Mouse (Mus musculus) CH12.LX (cell line): ENCODE measurements around the gene Slc25a33. TPM values are rescaled to one million over a fixed set of nuclear protein-coding genes. Genes with fewer than 3 reads are reported as not detected.

ENCODE experiments used
- DNase-seq: peaks from one replicate; pipeline ENCODE4 v3.0.0-alpha.2; 2013; ENCODE audit errors: extremely low read depth
- H3K27ac ChIP-seq: 2 replicates; pipeline ENCODE4 v1.5.1; 2012; ENCODE audit warnings: low read depth, mild to moderate bottlenecking, control low read depth, moderate library complexity; ENCODE audit not compliant: insufficient read depth
- H3K27me3 ChIP-seq: replicated peaks from 2 replicates; pipeline ENCODE3; 2012; ENCODE audit warnings: inconsistent platforms
- H3K36me3 ChIP-seq, 2 experiments: replicated peaks in 1 of 2; 2 replicates each; pipeline versions ENCODE3 to v1.6.1; 2012; ENCODE audit warnings: inconsistent platforms in 1 of 2, low read length in 1 of 2, mild to moderate bottlenecking in 1 of 2, mixed read lengths in 1 of 2, moderate library complexity in 1 of 2; ENCODE audit not compliant: control insufficient read depth in 1 of 2, insufficient read depth in 1 of 2
- H3K4me1 ChIP-seq, 2 experiments: 2 replicates each; pipeline ENCODE4 v1.6.1; 2012; ENCODE audit warnings: inconsistent platforms in 1 of 2, moderate library complexity in 1 of 2; ENCODE audit not compliant: insufficient read depth in 2 of 2, control insufficient read depth in 1 of 2
- H3K4me2 ChIP-seq: 2 replicates; pipeline ENCODE4 v1.6.1; 2012; ENCODE audit warnings: low read depth, mild to moderate bottlenecking, control low read depth; ENCODE audit not compliant: poor library complexity, insufficient read depth, severe bottlenecking
- H3K4me3 ChIP-seq, 3 experiments: fragments of 150-350 bp in 1 of 3; sonication (generic) in 1 of 3; replicated peaks in 1 of 3; 2 replicates each; pipeline versions ENCODE3 to v1.5.1; 2011 to 2012; ENCODE audit warnings: low read depth in 2 of 3, low read length in 2 of 3, mild to moderate bottlenecking in 2 of 3, moderate library complexity in 2 of 3, control low read depth in 1 of 3, improper control_type of control experiment in 1 of 3, inconsistent platforms in 1 of 3, mixed read lengths in 1 of 3; ENCODE audit not compliant: poor library complexity in 1 of 3
- H3K79me2 ChIP-seq: replicated peaks from 2 replicates; pipeline ENCODE4 v1.6.1; 2012; ENCODE audit warnings: mild to moderate bottlenecking, moderate library complexity; ENCODE audit not compliant: control insufficient read depth, poor library complexity, insufficient read depth, severe bottlenecking; ENCODE audit errors: extremely low read depth
- H3K9ac ChIP-seq: 2 replicates; pipeline ENCODE4 v1.6.1; 2012; ENCODE audit warnings: low read depth, mild to moderate bottlenecking, control low read depth, moderate library complexity; ENCODE audit not compliant: insufficient read depth
- H3K9me3 ChIP-seq: replicated peaks from 2 replicates; pipeline ENCODE3; 2012; ENCODE audit warnings: low read length, inconsistent platforms, mixed read lengths
- BHLHE40 ChIP-seq: IDR thresholded peaks from 2 replicates; pipeline ENCODE4 v1.6.1; 2011; ENCODE audit warnings: mild to moderate bottlenecking, low read depth, low read length, improper control_type of control experiment
- CTCF ChIP-seq, 2 experiments: IDR thresholded peaks in 1 of 2; conservative IDR thresholded peaks in 1 of 2; 2 replicates each; pipeline ENCODE4 v1.5.1; 2011 to 2012; ENCODE audit warnings: low read depth in 2 of 2, low read length in 2 of 2, improper control_type of control experiment in 1 of 2, inconsistent platforms in 1 of 2, mild to moderate bottlenecking in 1 of 2, moderate library complexity in 1 of 2
- E2F4 ChIP-seq: IDR thresholded peaks from 2 replicates; pipeline ENCODE4 v1.6.1; 2011; ENCODE audit warnings: low read depth, low read length, improper control_type of control experiment; ENCODE audit not compliant: insufficient replicate concordance
- ELF1 ChIP-seq: IDR thresholded peaks from 2 replicates; pipeline ENCODE4 v1.6.1; 2014; ENCODE audit warnings: low read depth, mild to moderate bottlenecking, inconsistent platforms, low read length, improper control_type of control experiment
- ETS1 ChIP-seq: conservative IDR thresholded peaks from 2 replicates; pipeline ENCODE4 v1.6.1; 2012; ENCODE audit warnings: low read depth, mild to moderate bottlenecking, inconsistent platforms, low read length, improper control_type of control experiment, moderate library complexity
- GABPA ChIP-seq: IDR thresholded peaks from 2 replicates; pipeline ENCODE4 v1.6.1; 2012; ENCODE audit warnings: low read depth, low read length, improper control_type of control experiment, inconsistent platforms; ENCODE audit not compliant: insufficient replicate concordance
- HCFC1 ChIP-seq: IDR thresholded peaks from 2 replicates; pipeline ENCODE4 v1.6.1; 2012; ENCODE audit warnings: low read depth, mild to moderate bottlenecking, inconsistent platforms, low read length, improper control_type of control experiment
- IRF4 ChIP-seq: IDR thresholded peaks from 2 replicates; pipeline ENCODE4 v1.6.1; 2014; ENCODE audit warnings: low read depth, mild to moderate bottlenecking, inconsistent platforms, low read length, improper control_type of control experiment
- JUN ChIP-seq: IDR thresholded peaks from 2 replicates; pipeline ENCODE4 v1.6.1; 2011; ENCODE audit warnings: low read depth, mild to moderate bottlenecking, low read length, improper control_type of control experiment, moderate library complexity; ENCODE audit not compliant: insufficient read depth
- JUND ChIP-seq: conservative IDR thresholded peaks from 2 replicates; pipeline ENCODE4 v1.6.1; 2011; ENCODE audit warnings: low read depth, low read length, improper control_type of control experiment
- MAFK ChIP-seq: IDR thresholded peaks from 2 replicates; pipeline ENCODE4 v1.6.1; 2011; ENCODE audit warnings: low read length, improper control_type of control experiment; ENCODE audit not compliant: insufficient replicate concordance
- MEF2A ChIP-seq: IDR thresholded peaks from 2 replicates; pipeline ENCODE4 v1.6.1; 2014; ENCODE audit warnings: low read depth, mild to moderate bottlenecking, inconsistent platforms, low read length, improper control_type of control experiment, borderline replicate concordance
- MYC ChIP-seq: IDR thresholded peaks from 2 replicates; pipeline ENCODE4 v1.6.1; 2011; ENCODE audit warnings: low read depth, mild to moderate bottlenecking, improper control_type of control experiment, low read length
- PAX5 ChIP-seq: IDR thresholded peaks from 2 replicates; pipeline ENCODE4 v1.6.1; 2012; ENCODE audit warnings: low read length, inconsistent platforms, mixed read lengths
- RAD21 ChIP-seq: IDR thresholded peaks from 2 replicates; pipeline ENCODE4 v1.6.1; 2011; ENCODE audit warnings: low read depth, mild to moderate bottlenecking, low read length, improper control_type of control experiment, moderate library complexity
- SIN3A ChIP-seq: IDR thresholded peaks from 2 replicates; pipeline ENCODE4 v1.6.1; 2012; ENCODE audit warnings: low read length, improper control_type of control experiment, inconsistent platforms
- TBP ChIP-seq: conservative IDR thresholded peaks from 2 replicates; pipeline ENCODE4 v1.6.1; 2011; ENCODE audit warnings: low read depth, low read length, improper control_type of control experiment
- TCF12 ChIP-seq: IDR thresholded peaks from 2 replicates; pipeline ENCODE4 v1.6.1; 2014; ENCODE audit warnings: low read depth, mild to moderate bottlenecking, inconsistent platforms, low read length, improper control_type of control experiment
- UBTF ChIP-seq: IDR thresholded peaks from 2 replicates; pipeline ENCODE4 v1.6.1; 2012; ENCODE audit warnings: low read depth, mild to moderate bottlenecking, inconsistent platforms, low read length, improper control_type of control experiment, moderate library complexity
- USF1 ChIP-seq: IDR thresholded peaks from 2 replicates; pipeline ENCODE4 v1.6.1; 2014; ENCODE audit warnings: low read depth, mild to moderate bottlenecking, inconsistent platforms, low read length, improper control_type of control experiment
- USF2 ChIP-seq: conservative IDR thresholded peaks from 2 replicates; pipeline ENCODE4 v1.6.1; 2011; ENCODE audit warnings: low read depth, low read length, improper control_type of control experiment
- ZC3H11A ChIP-seq: IDR thresholded peaks from 2 replicates; pipeline ENCODE4 v1.6.1; 2012; ENCODE audit warnings: low read depth, mild to moderate bottlenecking, inconsistent platforms, low read length, improper control_type of control experiment
- ZKSCAN1 ChIP-seq: IDR thresholded peaks from 2 replicates; pipeline ENCODE4 v1.6.1; 2012; ENCODE audit warnings: low read depth, inconsistent platforms, low read length, improper control_type of control experiment, borderline replicate concordance
- ZMIZ1 ChIP-seq: IDR thresholded peaks from 2 replicates; pipeline ENCODE4 v1.6.1; 2012; ENCODE audit warnings: low read depth, mild to moderate bottlenecking, inconsistent platforms, low read length, improper control_type of control experiment
- ZNF384 ChIP-seq: IDR thresholded peaks from 2 replicates; pipeline ENCODE4 v1.6.1; 2012; ENCODE audit warnings: low read depth, low read length, improper control_type of control experiment, inconsistent platforms
- dilution Hi-C: fragments of 300-500 bp; cut with MboI; formaldehyde crosslinking; loops from 2 replicates; pipeline ENCODE4 v1.14.3; 2020; ENCODE audit warnings: low sequenced_read_pairs; ENCODE audit not compliant: extremely low pct_unique_long_range_greater_than_20kb, extremely low pct_ligation_motif_present
- in situ Hi-C: fragments of 300-500 bp; cut with MboI; formaldehyde crosslinking; loops from 3 replicates; pipeline ENCODE4 v1.14.3; 2019; ENCODE audit warnings: low sequenced_read_pairs, low pct_ligation_motif_present, low pct_unique_long_range_greater_than_20kb, mixed read lengths
- polyA plus RNA-seq: library from polyadenylated mRNA; unstranded; fragments of >175 nt; gene quantifications from 2 replicates; pipeline ENCODE4 v1.2.1, GENCODE M21; 2012; ENCODE audit warnings: low read depth; ENCODE audit not compliant: insufficient read length
- total RNA-seq, 2 experiments: library from RNA; depleted of rRNA; stranded (reverse); fragments of 300-350 nt in 1 of 2; fragments of >200 nt in 1 of 2; gene quantifications; 2 replicates each; pipeline ENCODE4 v1.2.3; 2012 to 2014

The Slc25a33 gene
- total and polyA plus RNA-seq, 3 experiments: 25.3 to 35.5 (median 32.4) TPM

DNA sequence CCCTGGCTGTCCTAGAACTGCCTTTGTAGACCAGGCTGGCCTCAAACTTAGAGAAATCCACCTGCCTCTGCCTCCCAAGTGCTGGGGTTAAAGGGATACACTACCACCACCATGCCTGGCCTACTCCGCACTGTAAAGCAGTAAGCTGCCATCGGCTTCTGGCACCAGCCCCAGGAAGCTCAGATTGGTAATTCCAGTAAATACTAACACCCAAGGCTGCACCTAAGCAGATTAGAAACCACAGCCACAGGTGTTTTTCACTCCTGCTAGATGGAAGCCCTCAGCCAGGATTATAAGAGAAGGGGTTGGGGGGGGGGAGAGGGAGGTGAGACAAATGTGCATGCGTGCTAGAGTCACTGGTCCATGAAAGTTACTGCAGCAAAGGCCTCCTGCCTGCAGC lies 45.1 kb upstream of the Slc25a33 start:
- no peaks in the 10 kb centered on the region for H3K9me3 ChIP-seq

DNA sequence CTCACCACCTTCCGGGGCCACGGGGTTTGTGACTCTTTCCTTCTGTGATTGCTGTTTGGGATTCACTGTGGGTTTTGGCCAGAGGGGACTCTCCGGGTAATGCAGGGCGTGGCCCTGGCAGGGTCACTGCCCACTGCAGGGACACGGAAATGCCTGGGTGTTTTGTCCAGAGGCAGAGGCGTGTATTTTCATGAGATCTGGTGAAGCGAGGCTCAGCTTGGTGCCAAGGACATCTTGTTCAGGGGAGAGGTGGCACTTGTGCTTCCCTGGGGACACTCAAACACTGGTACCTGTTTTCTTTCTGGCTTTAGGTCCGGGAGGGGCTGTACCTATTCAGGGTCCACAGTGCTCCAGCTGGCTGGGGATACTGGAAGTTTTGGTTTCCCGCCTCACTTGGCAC lies 42.5 kb upstream of the Slc25a33 start:
- Histone ChIP-seq H3K27ac (no peak overlapping the region), H3K4me1 (peaks cover 19 to 25% of the 10 kb centered on the region in 2 experiments), H3K27me3 (peaks cover 27% of the 10 kb centered on the region), H3K9me3 (no peaks in the 10 kb centered on the region), H3K79me2 (no peaks in the 10 kb centered on the region), H3K4me2 (no peak overlapping the region), H3K4me3 (no peak overlapping the region), H3K9ac (no peak overlapping the region), H3K36me3 (no peaks in the 10 kb centered on the region)
- TF ChIP-seq TCF12 (no peak), IRF4 (no peak), USF2 (no peak), GABPA (no peak), E2F4 (no peak), RAD21 (no peak), HCFC1 (no peak), USF1 (no peak), MYC (no peak), ZC3H11A (no peak), ETS1 (no peak), TBP (no peak), ZNF384 (no peak), PAX5 (no peak), ELF1 (no peak), CTCF (conservative IDR thresholded peaks at IDR 0.05 in 1 of 2, IDR thresholded peaks at IDR 0.05 in 1 of 2; ENCODE audit: low read depth in 2 of 2, low read length in 2 of 2) (no peak), ZMIZ1 (no peak), ZKSCAN1 (no peak), JUN (no peak), SIN3A (no peak)
- dilution Hi-C loops: no loop called here
- in situ Hi-C loops: no loop called here
- no peak for DNase-seq

More for the DNA sequence above, 45.1 kb upstream of the Slc25a33 start:
- Histone ChIP-seq H3K27ac (no peak overlapping the region), H3K27me3 (peaks cover 8% of the 10 kb centered on the region), H3K4me1 (no peaks in the 10 kb centered on the region), H3K36me3 (no peaks in the 10 kb centered on the region), H3K79me2 (no peaks in the 10 kb centered on the region), H3K4me2 (no peak overlapping the region), H3K9ac (no peak overlapping the region), H3K4me3 (no peak overlapping the region)
- in situ Hi-C loops (no loop called here), dilution Hi-C loops (no loop called here)
- DNase-seq: no peak
- TF ChIP-seq JUN: no peak
- TF ChIP-seq JUND: no peak
- no peak for TF ChIP-seq BHLHE40
- TF ChIP-seq ELF1: no peak
- no peak for TF ChIP-seq UBTF
- no peak for TF ChIP-seq MYC
- no peak for TF ChIP-seq MAFK
- TF ChIP-seq TBP: no peak
- TF ChIP-seq ZNF384: no peak
- TF ChIP-seq MEF2A: no peak
- TF ChIP-seq GABPA: no peak
